Mouse (Mus musculus) left cerebral cortex, adult 9 months (tissue): ENCODE data around the gene Tanc1.

Experiments
- DNase-seq, 2 experiments: peaks; one replicate each; pipeline ENCODE4 v3.0.0; 2022; ENCODE audit warnings: low spot score in 2 of 2

Tanc1 gene

DNA sequence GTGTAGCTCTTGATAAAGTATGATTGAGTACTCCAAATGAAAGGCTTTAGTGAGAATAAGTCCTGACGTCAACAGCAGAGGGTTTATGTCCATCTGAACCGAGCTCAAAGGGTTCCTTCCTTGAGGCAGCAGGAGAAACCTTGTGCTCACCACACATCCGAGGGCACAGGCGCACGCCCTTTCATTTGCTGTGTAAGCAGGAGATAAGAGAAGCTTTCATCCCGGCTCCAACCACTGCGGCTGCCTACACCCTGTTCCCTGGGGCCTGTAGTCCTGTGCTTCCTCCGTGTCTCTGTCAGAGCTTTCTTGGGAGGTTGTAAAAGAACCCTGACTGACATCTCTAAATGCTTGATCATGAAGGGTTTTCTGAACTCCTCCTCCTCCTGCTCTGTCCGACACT is 181.5 kb downstream of the Tanc1 start:
- DNase-seq: no peak

DNA sequence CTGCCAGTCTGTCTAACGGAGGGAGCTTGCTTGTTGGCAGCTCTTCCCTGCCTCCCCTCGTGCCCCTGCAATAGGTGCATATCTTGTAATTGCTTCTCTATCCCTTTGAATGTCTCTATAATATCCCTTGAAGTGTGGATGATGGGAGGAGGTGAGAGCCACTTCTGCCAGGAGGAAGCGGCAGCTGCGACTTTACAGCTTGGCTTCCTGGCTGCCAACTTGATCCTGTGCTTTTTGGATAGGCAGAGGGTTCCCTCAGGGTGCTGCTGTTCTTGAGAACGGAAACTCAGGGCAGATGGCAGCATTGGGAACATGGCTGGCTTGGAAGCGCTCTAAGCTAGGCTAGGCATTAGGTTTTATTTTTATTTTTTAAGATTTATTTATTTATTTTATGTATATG is 183.0 kb downstream of the Tanc1 start:
- peak in 1 of 2 experiments; percentile 20 for DNase-seq

GRCm38 (mm10) chr2:59798934-59799532 is 187.2 kb downstream of the Tanc1 start:
- no peak for DNase-seq

GRCm38 (mm10) chr2:59799572-59799971 is 187.7 kb downstream of the Tanc1 start:
- DNase-seq: no peak

GRCm38 (mm10) chr2:59800481-59801266 is 188.8 kb downstream of the Tanc1 start:
- no peak for DNase-seq

DNA sequence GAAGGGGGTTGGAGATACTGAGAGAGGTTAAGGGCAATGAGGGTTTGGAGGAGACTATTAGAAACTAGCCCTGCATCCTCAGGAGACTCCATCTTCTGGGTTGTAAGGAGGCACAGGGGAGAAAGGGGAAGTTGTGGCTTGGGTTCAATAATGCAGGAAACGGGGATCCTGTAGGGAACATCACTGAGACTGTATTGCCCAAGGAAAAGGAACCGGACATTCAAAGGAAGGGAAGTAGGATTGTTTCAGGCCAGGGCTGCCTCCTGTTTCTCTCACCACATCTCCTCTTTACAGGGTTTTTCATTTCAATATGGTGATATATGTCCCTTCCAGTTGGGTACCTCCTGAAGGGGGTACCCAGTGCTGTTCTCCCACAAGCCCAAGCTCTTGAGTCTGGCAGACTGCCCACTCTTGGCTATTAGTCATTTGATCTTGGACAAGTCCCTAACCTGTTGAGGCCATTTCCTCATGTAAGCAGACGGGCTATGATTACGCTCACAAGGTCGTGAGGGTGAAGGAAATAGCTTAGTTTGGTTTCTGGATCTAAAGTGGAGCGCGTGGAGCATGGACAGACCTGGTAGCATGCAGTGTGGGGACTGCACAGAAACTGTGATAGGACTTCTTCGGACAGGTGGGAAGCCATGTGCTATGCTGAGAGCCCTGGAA is 191.0 kb downstream of the Tanc1 start:
- DNase-seq: no peak

DNA sequence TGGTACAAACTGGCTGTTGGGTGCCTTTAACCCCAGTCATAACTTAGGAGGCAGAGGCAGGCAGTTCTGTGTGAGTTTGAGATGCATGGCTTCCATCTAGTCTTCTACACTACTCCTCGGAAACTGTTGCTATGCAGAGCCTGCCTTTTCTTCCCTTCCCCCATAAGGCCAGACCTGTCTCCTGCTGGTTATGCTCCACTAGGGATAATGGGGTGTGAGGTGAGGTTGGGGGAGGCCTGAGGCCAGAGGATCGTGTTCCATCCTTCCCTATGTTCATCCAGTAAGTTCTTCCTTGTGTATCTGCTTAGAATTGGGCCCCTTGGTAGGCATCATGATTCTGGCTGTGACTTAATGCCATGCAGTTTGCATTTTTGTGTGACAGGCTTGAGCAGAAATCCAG is 193.8 kb downstream of the Tanc1 start:
- DNase-seq: no peak

DNA sequence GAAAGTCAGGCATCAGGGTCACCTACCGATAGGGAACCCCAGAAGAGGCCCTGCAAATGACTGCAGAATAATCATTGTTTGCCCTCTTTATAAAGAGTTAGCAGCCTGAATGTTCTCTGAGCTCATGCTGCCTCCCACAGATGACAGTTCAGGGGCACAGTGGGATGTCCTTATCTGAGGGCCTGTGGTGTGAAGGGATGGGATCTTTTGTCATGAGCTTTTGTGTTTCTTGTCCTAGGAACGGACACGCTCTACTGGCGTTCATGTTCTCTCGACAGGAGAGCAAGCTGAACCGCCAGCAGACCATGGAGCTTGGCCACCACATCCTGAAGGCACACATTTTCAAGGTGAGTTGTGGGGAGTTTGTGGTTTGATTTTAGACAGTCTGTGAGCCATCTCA is 194.2 kb downstream of the Tanc1 start:
- DNase-seq: no peak

DNA sequence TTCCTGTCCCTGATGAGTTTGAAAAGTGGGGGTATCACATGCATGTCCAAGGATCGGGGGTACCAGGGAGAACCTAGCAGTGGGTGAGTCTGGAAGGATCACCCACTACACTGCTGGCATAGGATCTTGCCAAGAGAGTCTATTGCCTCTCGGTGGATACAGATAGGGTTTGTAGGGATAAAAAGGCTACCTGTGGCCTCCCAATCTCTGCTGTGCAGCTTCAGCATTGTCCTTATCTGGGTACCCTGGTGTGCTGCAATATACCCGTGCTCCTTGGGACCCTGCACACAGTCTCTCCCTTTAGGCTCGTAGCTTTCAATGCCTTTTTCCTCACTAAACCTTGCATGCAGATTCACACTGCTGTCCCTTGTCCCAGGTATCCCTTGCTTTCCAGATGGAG is 196.8 kb downstream of the Tanc1 start:
- DNase-seq: no peak

DNA sequence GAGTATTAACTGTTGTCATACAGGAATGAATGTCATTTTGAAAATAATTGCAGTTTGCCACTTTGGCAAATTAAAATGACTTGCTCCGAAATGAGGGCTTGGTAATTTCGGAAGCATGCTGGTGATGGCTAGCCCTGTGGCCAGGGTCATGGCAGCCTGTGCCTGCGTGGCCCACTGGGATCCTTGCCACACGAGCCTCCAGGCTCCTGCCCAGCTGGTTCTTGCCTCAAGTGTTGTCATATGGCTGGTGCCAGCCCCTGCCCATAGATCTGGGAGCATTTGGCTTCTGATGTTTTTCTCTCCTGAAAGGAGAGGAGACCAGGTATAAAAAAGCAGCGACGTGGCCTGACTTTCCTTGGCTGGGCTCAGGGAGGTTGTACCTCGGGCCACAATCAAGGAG is 198.2 kb downstream of the Tanc1 start:
- DNase-seq: no peak

- no peak for DNase-seq
Observed at GRCm38 (mm10) chr2:59811247-59811646, 199.4 kb downstream of the Tanc1 start.

DNA sequence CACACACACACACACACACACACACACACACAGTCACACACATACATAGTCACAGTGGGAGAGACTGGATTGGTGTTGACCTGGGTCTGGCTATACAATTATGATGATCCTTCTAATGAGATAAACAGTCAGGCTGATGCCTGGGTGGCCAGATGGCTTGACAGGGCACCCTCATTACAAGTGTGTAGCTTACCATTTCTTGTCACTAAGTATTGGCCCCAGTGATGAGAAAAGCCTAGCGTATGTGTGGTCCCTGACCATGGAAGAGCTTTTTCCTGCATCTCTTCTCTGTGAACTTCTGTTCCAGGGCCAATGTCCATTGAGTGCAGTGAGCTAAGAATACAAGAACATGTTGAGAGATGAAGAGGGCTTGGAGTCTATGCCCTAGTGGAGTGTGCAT is 200.8 kb downstream of the Tanc1 start:
- DNase-seq: no peak

DNA sequence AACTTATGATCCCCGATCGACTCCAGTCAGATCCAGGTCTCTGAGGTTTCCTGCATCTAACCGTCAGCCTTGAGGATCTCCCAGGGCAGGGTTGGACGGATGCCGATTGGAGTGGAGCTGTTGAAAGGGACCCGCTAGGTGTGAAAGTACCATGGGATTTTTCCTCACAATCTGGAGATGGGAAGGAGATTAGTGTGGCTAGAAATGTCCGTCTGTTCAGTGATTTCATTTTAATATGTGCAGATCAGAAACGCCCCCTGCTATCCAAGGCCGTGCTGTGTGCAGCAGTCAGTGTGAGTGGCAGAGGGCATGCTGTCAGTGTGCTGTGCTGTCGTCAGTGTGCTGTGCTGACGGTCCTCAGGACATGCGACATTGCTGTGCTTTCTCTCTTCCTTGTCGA is 201.6 kb downstream of the Tanc1 start:
- no peak for DNase-seq

- no peak for DNase-seq
Observed at GRCm38 (mm10) chr2:59814997-59815396, 203.2 kb downstream of the Tanc1 start.

DNA sequence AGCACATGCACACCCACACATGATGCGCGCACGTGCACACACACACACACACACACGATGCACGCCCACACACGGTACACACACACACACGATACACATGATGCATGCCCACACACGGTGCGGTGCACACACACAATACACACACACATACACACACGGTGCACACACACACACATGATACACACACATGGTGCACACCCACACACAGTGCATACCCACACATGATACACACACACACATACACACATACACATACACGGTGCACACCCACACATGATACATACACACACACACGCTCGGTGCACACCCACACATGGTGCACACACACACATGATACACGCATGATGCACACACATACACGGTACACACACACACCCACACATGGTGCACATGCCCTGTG is 206.8 kb downstream of the Tanc1 start:
- DNase-seq: no peak

DNA sequence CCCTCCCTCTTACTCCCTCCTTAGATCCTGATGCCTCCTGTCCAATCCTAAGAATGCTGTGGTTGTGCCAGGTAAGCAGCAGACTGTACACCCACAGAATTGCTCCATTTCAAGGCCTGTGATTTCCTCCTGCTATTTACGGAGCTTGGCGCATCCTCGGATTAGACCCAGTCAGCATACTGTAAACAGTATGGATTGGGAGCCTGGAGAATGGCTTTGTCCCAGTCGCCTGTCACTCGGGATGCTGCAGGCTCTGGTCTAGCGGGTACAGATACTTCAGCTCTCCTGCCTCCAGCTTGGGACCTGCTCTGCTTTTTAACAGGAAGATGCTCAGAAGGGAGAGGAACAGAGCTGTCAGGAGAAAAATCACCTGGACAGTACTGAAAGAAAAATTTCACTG is 207.6 kb downstream of the Tanc1 start:
- no peak for DNase-seq

DNA sequence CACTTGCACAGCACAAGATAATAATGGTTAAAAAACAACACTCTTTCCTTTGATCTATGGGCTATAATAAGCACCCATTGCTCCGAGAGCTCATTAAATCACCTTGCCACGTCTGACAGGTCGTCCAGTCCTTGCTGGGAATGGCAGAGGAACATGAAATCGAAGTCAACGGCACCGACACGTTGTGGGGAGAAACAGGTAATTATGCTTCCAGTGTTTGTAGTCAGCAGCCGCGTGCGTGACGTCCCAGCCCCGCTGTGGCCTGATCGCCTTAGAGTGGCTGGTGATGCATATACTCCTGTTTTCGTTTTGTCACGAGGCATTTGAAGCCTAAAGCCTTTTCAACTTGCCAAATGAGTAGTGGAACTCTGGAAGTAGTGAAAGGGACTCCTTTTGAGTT is 208.2 kb downstream of the Tanc1 start:
- DNase-seq: no peak

- DNase-seq: no peak
Observed at GRCm38 (mm10) chr2:59821044-59821443, 209.2 kb downstream of the Tanc1 start.

- no peak for DNase-seq
Observed at GRCm38 (mm10) chr2:59824289-59824688, 212.4 kb downstream of the Tanc1 start.

DNA sequence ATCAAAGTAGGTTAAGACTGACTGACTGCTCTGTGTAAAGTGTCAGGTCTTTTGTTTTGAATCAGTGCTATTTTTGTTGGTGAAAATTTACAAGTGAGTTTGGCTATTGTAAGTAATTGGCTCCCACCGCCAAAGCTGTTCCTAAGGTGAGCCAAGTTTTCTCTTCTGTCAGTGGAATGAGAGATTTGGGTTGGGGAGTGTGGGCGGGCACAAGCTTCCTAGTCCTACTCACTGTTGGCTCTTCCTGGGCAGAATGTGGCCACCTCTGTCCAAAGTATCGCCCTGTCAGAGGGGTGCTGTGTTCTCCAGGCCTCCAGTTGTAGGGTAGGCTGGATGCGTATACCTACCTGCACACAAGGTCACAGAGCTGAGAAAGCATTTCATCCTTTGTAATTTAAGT is 213.5 kb downstream of the Tanc1 start:
- DNase-seq: no peak

- DNase-seq: no peak
Observed at GRCm38 (mm10) chr2:59828103-59828655, 216.3 kb downstream of the Tanc1 start.

- DNase-seq: peak in 1 of 2 experiments; percentile 24
Observed at GRCm38 (mm10) chr2:59828777-59829508, 217.1 kb downstream of the Tanc1 start.
